Mouse (Mus musculus) layer of hippocampus, postnatal 10 days (tissue): ENCODE results near the gene Ercc6. TPM values are rescaled to one million over a fixed set of nuclear protein-coding genes. Genes with fewer than 3 reads are reported as not detected.

Experiments
- DNase-seq, 2 experiments: peaks; one replicate each; pipeline ENCODE4 v3.0.0; 2021; ENCODE audit warnings: low spot score in 2 of 2
- total RNA-seq, 2 experiments: library from RNA; stranded (reverse); gene quantifications; 2 replicates each; pipeline ENCODE4 v1.2.3; 2021

Ercc6 gene
- total RNA-seq, 2 experiments from 2014 or later, result 18.0 to 21.4 TPM

DNA sequence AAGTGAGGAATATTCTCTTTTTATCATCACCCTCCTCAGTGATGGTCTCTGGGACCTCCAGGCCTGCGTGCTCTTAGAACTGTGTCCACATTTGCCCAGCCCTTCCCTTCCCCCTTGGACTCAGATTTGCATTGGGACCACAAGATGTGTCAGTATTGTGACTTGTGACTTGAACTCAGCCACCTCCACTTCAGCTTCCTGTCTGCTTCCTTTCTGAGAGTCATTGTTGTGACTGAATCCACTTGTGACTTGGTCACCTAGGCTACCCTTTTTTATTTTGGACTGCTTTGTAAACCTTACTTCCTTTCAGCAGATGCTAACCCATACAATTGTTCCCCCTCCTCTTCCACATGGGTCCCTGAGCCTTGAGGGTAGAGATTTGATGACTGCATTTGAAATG lies 2.8 kb downstream of the Ercc6 start:
- DNase-seq, result no peak

GRCm38 (mm10) chr14:32518543-32518942 lies 5.2 kb downstream of the Ercc6 start:
- DNase-seq, result no peak

DNA sequence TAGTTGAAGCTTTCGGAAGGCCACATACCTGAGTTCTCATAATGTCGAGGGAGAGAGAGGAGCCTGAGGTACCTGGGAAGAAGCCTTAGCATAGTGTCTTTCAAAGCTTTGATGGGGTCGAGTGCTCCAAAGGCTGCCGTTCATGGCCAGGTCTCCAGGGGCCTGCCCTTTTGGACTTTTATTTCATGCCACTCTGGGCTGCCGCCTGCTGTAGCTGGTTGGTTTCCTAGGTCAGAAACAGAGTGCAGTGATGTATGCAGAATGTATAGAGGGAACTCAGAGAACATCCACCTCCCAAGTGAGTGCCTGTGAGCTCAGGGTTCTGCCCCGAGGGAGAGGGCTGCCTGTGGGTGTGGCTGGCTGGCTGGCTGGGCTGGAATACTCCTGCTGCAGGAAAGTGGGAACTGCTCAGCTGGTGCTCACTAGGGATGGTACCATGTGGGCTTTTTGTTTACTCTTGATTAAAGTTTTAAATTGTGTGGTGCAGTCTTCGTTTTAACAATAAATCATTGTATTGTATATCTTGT lies 7.1 kb downstream of the Ercc6 start:
- no peak for DNase-seq

- no peak for DNase-seq
Observed at GRCm38 (mm10) chr14:32522336-32522735, 9.0 kb downstream of the Ercc6 start.

DNA sequence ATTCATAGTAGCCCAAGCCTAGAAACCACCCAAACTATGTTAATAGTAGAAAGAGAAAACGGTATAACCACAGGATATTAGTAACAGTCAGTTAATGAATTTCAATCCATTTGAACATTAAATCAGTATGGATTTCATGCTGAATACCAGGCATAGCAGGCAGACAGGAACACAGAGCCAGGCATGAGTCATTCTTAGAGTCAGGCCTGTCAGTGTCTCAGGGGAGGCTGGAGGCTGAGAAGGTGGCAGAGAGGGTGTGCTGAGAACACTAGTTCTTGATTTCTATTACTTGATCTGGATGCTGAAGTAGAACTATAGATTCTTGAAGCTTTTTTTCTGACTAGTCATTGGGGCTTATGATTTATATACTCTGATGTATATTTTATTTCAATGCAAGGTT lies 10.8 kb downstream of the Ercc6 start:
- no peak for DNase-seq

GRCm38 (mm10) chr14:32525996-32526705 lies 12.8 kb downstream of the Ercc6 start:
- peak in 1 of 2 experiments; percentile 46 for DNase-seq

GRCm38 (mm10) chr14:32527211-32527610 lies 13.9 kb downstream of the Ercc6 start:
- no peak for DNase-seq

GRCm38 (mm10) chr14:32529036-32529435 lies 15.7 kb downstream of the Ercc6 start:
- no peak for DNase-seq

DNA sequence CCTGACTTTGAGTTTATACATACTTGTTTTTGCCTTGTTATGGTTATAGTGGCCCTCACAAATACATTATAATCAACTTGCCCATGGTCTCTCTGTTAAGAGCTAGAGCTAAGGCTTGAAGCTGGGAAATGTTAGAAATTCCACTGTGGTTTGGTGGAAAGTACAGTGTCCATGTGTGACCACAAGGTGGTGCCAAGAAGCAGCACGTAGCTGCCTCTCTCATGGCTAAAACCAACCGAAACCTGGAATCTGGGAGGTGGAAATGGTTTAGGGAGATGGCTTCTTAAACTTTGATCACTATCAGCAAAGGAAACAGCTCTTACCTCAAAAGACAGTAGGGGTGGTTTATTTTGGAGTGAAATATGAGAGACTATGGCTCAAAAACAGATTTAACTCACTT lies 17.6 kb downstream of the Ercc6 start:
- DNase-seq, result peak; percentile 57 to 65

- no peak for DNase-seq
Observed at GRCm38 (mm10) chr14:32531371-32531770, 18.1 kb downstream of the Ercc6 start.

DNA sequence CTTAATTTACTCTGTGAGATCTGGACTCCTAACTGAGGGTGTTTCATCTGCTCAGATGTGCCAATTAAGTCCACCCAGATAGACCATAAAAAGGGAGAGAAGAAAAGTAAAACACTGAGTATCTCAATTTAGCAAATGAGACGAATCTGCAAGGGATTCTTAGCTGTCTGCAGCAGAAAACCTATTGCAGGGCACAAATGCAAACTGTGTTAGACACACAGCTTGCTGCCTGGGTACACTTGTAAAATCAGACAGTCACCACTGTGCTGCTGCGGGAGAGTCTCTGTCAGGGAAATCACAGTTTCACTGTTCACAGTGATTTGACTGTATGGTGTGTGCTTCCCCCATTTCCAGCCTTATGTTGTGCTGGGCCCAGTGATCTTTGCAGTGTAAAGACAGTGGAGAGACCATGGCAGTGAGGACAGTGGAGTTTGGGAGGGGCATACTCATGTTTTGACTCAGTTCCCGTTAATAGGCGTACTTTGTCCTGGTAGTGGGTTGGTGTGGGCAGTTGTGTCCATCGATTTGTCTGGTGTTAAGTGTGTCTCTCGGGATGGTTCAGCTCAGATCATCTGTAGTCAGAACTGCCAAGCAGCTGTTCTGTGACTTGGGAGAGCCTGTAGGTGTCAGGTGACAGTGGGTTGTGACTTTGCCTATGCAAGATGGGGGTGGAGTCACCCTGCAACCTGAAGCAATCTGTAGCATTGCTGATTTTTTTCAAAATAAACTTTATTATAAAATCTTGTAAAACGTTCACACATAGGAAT lies 19.2 kb downstream of the Ercc6 start:
- DNase-seq, result no peak

GRCm38 (mm10) chr14:32533148-32533520 lies 19.8 kb downstream of the Ercc6 start:
- no peak for DNase-seq

GRCm38 (mm10) chr14:32533656-32534055 lies 20.3 kb downstream of the Ercc6 start:
- DNase-seq, result no peak

- DNase-seq, result no peak
Observed at GRCm38 (mm10) chr14:32534137-32534536, 20.8 kb downstream of the Ercc6 start.

GRCm38 (mm10) chr14:32536763-32537162 lies 23.4 kb downstream of the Ercc6 start:
- peak in 1 of 2 experiments; percentile 34 for DNase-seq

GRCm38 (mm10) chr14:32538115-32538514 lies 24.8 kb downstream of the Ercc6 start:
- no peak for DNase-seq

DNA sequence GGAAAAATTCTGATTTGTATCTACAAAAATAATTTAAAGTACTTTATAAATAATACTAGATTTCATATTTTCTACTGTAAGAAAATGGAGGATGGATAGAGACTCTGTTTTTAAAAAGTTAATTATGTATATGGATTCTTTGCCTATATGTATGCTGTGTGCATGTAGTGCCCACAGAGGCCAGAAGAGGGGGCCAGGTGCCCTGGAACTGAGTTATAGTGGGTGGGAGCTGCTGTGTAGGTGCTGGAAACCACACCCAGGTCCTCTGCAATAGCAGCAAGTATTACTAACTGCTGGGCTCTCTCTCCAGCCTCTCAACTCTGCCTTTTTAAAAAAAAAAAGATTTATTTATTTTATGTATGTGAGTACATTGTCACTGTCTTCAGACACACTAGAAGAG lies 29.8 kb downstream of the Ercc6 start:
- no peak for DNase-seq

DNA sequence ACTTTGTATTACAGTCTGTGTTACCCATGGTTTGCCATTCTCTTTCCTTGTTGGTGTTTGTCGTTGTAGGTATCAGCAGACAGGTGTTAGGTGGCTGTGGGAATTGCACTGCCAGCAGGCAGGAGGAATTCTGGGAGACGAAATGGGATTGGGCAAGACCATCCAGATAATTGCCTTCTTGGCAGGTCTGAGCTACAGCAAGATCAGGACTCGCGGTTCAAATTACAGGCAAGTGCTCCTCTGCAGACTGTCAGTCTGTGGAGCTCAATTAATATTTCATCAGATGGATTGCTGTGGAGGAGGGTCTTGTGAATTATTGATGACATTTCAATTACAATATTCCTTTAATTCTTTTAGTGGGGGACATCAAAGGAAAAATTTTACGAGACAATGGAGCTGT lies 33.4 kb downstream of the Ercc6 start:
- no peak for DNase-seq

DNA sequence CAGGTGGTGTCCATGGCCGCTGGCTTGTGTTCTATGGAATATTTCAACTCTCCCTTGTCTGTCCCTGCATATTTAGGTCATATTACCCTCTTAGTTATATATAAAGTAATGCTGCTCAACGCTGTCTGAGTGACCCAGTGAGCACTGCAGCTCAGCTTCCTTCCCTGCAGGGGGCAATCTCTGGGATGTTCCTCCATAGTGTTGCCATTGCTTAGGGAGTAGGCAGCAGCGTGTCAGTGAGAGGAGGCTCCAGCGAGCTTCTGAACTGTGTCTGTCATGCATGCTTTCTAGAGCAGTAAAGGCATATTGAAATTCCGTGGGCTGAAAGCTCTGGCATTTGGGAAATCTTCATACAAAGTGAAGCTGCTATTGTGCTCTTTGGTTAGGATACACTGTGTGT lies 38.5 kb downstream of the Ercc6 start:
- no peak for DNase-seq

DNA sequence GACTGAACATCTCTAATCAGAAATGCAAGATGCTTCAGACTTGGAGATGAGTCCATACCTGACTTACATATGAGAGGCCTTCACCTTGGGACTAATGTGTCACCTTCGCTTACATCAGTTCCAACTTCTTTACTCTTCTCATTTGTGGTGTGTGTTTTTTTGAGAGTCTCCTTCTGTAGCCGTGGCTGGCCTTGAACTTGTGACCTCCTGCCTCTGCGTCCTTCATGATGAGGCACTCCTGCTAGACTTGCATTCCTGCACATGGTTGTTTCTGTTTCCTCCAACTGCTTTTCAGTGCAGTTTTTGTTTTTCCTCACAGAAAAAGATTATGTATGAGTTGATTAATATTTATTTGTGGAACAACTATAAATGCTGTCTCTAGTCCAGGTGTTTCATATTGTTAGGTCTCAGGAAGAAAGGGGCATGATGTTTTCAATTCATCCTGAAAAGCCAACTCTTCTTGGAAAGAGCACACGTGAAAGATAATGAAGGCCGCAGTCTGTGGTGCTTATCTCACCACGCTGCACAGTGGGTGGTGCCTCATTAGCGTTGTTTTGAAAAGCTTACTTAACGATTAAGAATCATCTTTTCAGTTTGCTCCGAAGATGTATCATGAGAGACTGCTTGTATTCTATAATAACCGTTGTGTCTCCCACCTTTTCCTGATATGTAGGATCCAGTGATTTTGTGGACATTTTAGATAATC lies 40.0 kb downstream of the Ercc6 start:
- DNase-seq, result no peak

DNA sequence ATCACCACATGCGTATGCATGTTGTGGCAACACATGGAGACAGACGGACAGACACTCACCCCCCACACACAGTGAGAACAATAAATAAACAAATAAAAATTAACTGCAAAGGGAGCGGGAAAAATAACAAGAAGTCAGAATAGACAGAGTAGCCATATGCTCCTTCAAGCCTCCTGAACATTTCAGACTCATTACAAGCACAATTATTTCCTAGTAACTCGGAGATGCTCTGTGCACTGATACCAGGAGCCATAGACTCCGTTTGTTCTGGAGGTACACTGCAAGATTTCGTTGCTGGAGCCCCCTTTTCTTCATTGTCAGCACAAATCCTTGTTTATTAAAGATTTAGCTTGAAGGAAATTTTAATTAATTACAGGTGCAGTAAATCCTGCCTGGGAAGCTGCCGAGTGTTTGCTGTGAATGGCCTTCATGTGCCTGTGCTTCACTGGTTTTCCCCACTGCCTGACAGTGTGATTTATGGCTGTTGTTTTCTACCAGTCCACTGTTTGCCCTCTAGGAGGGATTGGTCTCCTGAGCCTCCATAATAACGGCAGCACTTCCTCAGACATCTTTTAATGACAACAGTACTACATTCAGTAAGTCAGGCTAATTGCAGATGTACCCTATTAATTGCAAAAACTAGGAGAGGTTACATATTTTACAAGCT lies 41.7 kb downstream of the Ercc6 start:
- DNase-seq, result no peak
